Mouse (Mus musculus) heart, embryonic 10.5 days (tissue): ENCODE results near the gene Glyat. TPM values are rescaled to one million over a fixed set of nuclear protein-coding genes. Genes with fewer than 3 reads are reported as not detected.

Experiments
- polyA plus RNA-seq: library from polyadenylated mRNA; unstranded; fragments of >200 nt; fragmentation: Nextera tagmentation; extraction: Ambion mirVana; gene quantifications from 2 replicates; pipeline ENCODE4 v1.2.1, GENCODE M21; 2016

Glyat gene
- polyA plus RNA-seq, 1 experiment from 2014 or later, result not detected

Other genes starting within 250 kb of the Glyat start
- gene Olfr1440, start 246.0 kb upstream of the Glyat start, polyA plus RNA-seq, result not detected in 2 replicates
- gene Olfr1441, start 215.9 kb upstream of the Glyat start, polyA plus RNA-seq, result not detected in 2 replicates
- not detected in 2 replicates for gene Pfpl, start 205.4 kb upstream of the Glyat start, polyA plus RNA-seq
- 0.05 TPM in 1 of 2 replicates, not detected in the other for gene Mpeg1, start 172.5 kb upstream of the Glyat start, polyA plus RNA-seq
- 0.91 and 2.9 TPM in 2 replicates for gene Dtx4, start 131.9 kb upstream of the Glyat start, polyA plus RNA-seq
- gene Fam111a, start 87.6 kb upstream of the Glyat start, polyA plus RNA-seq, result 20.4 and 21.3 TPM in 2 replicates
- 0.10 and 0.17 TPM in 2 replicates for gene Gm4952, start 33.3 kb upstream of the Glyat start, polyA plus RNA-seq
- gene Olfr1442, start 37.1 kb downstream of the Glyat start, polyA plus RNA-seq, result not detected in 2 replicates
- gene Olfr1443, start 44.8 kb downstream of the Glyat start, polyA plus RNA-seq, result not detected in 2 replicates
- not detected in 2 replicates for gene Keg1, start 62.5 kb downstream of the Glyat start, polyA plus RNA-seq
- 0.70 and 1.1 TPM in 2 replicates for gene Cntf, start 132.3 kb downstream of the Glyat start, polyA plus RNA-seq
- 11.5 and 13.4 TPM in 2 replicates for gene Zfp91, start 162.8 kb downstream of the Glyat start, polyA plus RNA-seq
- 0.46 and 0.54 TPM in 2 replicates for gene Lpxn, start 162.9 kb downstream of the Glyat start, polyA plus RNA-seq
- gene Gm5244, start 213.4 kb downstream of the Glyat start, polyA plus RNA-seq, result not detected in 2 replicates
- gene Olfr1444, start 224.0 kb downstream of the Glyat start, polyA plus RNA-seq, result not detected in 2 replicates